Mouse (Mus musculus) hindbrain, embryonic 15.5 days (tissue): ENCODE data around the gene Btbd3. TPM values are rescaled to one million over a fixed set of nuclear protein-coding genes. Genes with fewer than 3 reads are reported as not detected.

ENCODE experiments used
- ATAC-seq: fragments of 200-750 bp; cut with Nextera tagmentation; 2 replicates; pipeline ENCODE4 v1.8.0; 2017; ENCODE audit warnings: low read depth, moderate number of reproducible peaks, moderate TSS enrichment; ENCODE audit not compliant: low FRiP score
- H3K27ac ChIP-seq: fragments of 300-500 bp; sonication (generic); replicated peaks from 2 replicates; pipeline ENCODE4 v1.5.1; 2015; ENCODE audit warnings: mild to moderate bottlenecking, inconsistent platforms
- H3K27me3 ChIP-seq: fragments of 300-500 bp; sonication (generic); 2 replicates; pipeline ENCODE4 v1.6.1; 2015; ENCODE audit warnings: control low read depth, inconsistent platforms
- H3K36me3 ChIP-seq: fragments of 300-500 bp; sonication (generic); 2 replicates; pipeline ENCODE4 v1.6.1; 2015; ENCODE audit warnings: control low read depth, inconsistent platforms
- H3K4me1 ChIP-seq: fragments of 300-500 bp; sonication (generic); replicated peaks from 2 replicates; pipeline ENCODE4 v1.6.1; 2015; ENCODE audit warnings: control low read depth, inconsistent platforms
- H3K4me2 ChIP-seq: fragments of 300-500 bp; sonication (generic); 2 replicates; pipeline ENCODE4 v1.6.1; 2015; ENCODE audit warnings: moderate library complexity, mild to moderate bottlenecking, inconsistent platforms
- H3K4me3 ChIP-seq: fragments of 300-500 bp; sonication (generic); 2 replicates; pipeline ENCODE4 v1.5.1; 2015; ENCODE audit warnings: mild to moderate bottlenecking, inconsistent platforms
- H3K9ac ChIP-seq: fragments of 300-500 bp; sonication (generic); 2 replicates; pipeline ENCODE4 v1.6.1; 2015; ENCODE audit warnings: inconsistent platforms
- H3K9me3 ChIP-seq: fragments of 300-500 bp; sonication (generic); 2 replicates; pipeline ENCODE4 v1.6.1; 2016; ENCODE audit warnings: control low read depth, inconsistent platforms
- WGBS: fragments of 180-500 bp; shearing (Covaris S2); methylation state at CpG from one replicate; pipeline ENCODE4 v1.1.7; 2015; 5-methylcytosine and 5-hydroxymethylcytosine counted together
- polyA plus RNA-seq: library from polyadenylated mRNA; unstranded; fragments of >200 nt; fragmentation: Nextera tagmentation; extraction: Ambion mirVana; gene quantifications from 2 replicates; pipeline ENCODE4 v1.2.1, GENCODE M21; 2015

The Btbd3 gene
- 25.9 and 36.7 TPM in 2 replicates for polyA plus RNA-seq

DNA sequence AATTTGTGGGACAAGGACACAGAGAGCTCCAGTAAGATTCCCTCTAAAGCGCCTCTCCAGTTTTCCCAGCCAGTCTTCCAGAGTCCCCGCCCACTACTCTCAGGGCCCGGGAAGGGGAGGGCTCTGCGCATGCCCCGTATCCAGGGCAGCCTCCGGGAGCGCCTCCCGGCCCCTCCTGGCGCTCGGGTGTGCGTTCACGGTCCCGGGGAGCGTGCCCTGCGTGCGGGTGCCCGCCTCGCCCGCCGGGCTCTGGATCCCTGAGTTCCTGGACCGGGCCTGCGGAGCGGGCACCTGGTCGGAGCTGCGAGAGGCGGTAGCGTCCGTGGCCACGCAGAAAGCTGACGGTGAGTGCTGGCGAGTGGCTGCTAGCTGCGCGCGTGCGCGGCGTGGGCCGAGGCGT lies at the start of gene Btbd3:
Gene Btbd3, plus strand, starts transcription at position 155 of the 400 bp plus-strand sequence.
- WGBS = under 1% methylated on average over 38 of the region's 39 CpGs

DNA sequence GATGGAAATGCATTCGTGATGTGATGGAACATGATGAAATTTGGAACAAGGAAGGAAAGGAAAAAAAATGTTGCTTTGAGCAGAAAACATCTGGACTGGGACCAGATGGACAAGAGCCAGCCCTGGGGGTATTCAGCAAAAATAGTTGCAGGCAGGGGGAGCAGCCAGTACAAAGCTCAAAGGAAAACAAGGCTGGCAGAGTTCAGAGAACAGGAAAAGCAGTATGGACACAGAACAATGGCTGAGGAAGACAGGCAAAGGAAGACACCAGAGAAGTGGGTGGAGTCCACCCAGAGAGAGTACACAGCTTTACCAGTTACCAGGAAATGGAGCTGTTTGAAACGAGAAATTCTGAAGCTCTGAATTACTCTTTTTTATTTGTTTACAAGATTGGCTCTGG lies 40.8 kb upstream of the Btbd3 start:
- Histone ChIP-seq H3K27ac (no peak overlapping the region), H3K36me3 (no peaks in the 10 kb centered on the region), H3K27me3 (no peaks in the 10 kb centered on the region), H3K4me1 (0 out of 2 replicates have a peak, but pooled peaks cover 6% of the 10 kb centered on the region), H3K9ac (no peak overlapping the region), H3K4me3 (no peak overlapping the region), H3K9me3 (no peaks in the 10 kb centered on the region), H3K4me2 (no peak overlapping the region)
- WGBS = 49% methylated on average over 2 of the region's 2 CpGs
- ATAC-seq = peak; percentile 42; the same call in 1 of the 2 replicates

More for the DNA sequence above, at the start of gene Btbd3:
- H3K4me2 ChIP-seq = peak within 1 kb of the TSS; percentile 68
- H3K9ac ChIP-seq = peak within 1 kb of the TSS; percentile 86
- ATAC-seq = peak; percentile 99
- no peaks in the 10 kb centered on the region for H3K36me3 ChIP-seq
- H3K4me3 ChIP-seq = peak within 1 kb of the TSS; percentile 84
- H3K27me3 ChIP-seq = no peaks in the 10 kb centered on the region
- peaks cover 33% of the 10 kb centered on the region for H3K4me1 ChIP-seq
- peak within 1 kb of the TSS; percentile 93 for H3K27ac ChIP-seq
- no peaks in the 10 kb centered on the region for H3K9me3 ChIP-seq

DNA sequence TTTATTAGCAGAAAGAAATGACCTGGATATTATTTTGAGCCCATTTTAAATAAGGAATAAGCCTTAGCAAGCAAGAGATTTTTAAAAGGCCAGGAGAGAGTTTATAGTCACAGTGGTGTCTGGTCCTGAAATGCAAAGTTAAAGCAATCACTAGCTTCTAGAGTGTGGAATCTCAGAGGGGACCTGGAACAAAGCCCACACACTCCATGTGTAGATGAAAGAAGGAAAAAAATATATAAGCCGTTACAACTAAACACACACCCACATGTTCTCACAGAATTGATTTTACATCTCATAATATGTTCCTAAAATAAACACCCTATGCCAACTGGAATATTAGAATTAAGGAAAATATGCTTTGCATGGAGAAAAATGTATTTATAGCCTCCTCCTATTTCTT lies 36.1 kb upstream of the Btbd3 start:
- ATAC-seq = no peak
- no peaks in the 10 kb centered on the region for H3K36me3 ChIP-seq
- no peak overlapping the region for H3K4me3 ChIP-seq
- H3K4me2 ChIP-seq = no peak overlapping the region
- no peaks in the 10 kb centered on the region for H3K27me3 ChIP-seq
- no peak overlapping the region for H3K9ac ChIP-seq
- 0 out of 2 replicates have a peak, but pooled peaks cover 6% of the 10 kb centered on the region for H3K4me1 ChIP-seq
- WGBS = 53% methylated on average over 1 of the region's 1 CpGs
- H3K9me3 ChIP-seq = no peaks in the 10 kb centered on the region
- H3K27ac ChIP-seq = no peak overlapping the region

DNA sequence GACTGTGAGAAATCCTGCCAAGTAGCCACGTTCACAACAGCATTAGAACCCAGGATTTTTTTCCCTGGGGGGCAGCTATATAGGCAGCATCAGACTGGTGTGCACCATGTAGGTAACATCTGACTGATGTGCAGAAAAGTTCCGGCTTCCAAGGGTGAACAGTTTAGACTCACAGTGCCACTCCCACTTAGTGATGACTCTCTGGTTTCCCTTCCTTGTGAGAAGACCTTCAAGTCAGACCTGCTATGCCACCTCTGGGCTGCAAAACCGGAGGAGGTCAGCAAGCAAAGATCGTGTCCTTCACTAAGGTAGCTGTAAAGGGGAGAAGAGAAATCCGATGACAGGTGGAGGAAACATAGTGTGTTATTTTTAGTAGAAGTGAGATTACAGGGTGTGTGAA lies 24.1 kb upstream of the Btbd3 start:
- Histone ChIP-seq H3K4me1 (no peaks in the 10 kb centered on the region), H3K4me2 (no peak overlapping the region), H3K9ac (no peak overlapping the region), H3K4me3 (no peak overlapping the region), H3K36me3 (no peaks in the 10 kb centered on the region), H3K27me3 (no peaks in the 10 kb centered on the region), H3K27ac (no peak overlapping the region), H3K9me3 (no peaks in the 10 kb centered on the region)
- WGBS = 82% methylated on average over 5 of the region's 5 CpGs
- no peak for ATAC-seq

DNA sequence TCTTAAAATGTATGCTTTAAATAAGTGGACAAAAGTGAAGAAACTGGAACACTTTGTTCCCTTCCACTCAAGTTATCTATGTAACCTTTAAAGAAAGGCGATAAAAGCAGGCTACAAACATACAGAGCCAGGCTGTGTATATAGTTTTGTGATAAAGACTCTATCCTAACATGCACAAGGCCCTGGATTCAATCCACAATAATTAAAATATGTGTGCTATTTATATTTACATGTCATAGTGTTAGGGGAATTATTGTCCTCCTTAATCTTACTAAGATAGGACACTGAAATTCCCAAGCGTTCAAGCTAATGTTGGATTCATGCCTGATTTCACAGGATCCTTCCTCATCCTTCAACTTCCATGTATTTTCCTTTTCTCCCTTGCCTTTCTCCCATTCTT lies 20.2 kb upstream of the Btbd3 start:
- 93% methylated on average over 2 of the region's 2 CpGs for WGBS
- H3K4me1 ChIP-seq = no peaks in the 10 kb centered on the region
- no peak for ATAC-seq
- no peak overlapping the region for H3K4me3 ChIP-seq
- no peak overlapping the region for H3K27ac ChIP-seq
- no peaks in the 10 kb centered on the region for H3K36me3 ChIP-seq
- H3K9ac ChIP-seq = no peak overlapping the region
- no peaks in the 10 kb centered on the region for H3K27me3 ChIP-seq
- no peak overlapping the region for H3K4me2 ChIP-seq
- no peaks in the 10 kb centered on the region for H3K9me3 ChIP-seq

DNA sequence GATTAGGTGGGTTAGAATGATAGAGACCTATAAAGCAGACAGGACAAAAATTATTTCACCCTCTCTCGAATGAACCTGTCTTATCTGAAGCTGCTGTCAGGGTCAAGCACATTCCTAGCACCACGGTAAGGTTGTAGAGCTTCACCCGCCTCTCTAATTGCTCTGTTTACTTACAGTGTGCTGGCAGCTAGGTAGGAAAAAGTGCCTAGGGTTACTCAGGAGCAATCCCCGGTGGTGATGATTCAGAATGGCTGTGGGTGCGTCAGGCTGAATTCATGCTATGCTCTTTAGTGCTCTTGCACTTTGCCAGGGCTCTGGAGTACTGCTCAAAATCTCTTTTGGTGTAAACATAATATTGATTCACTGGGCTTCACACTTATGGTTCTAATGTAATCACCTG lies 13.9 kb upstream of the Btbd3 start:
- Histone ChIP-seq H3K27me3 (no peaks in the 10 kb centered on the region), H3K36me3 (no peaks in the 10 kb centered on the region), H3K9ac (no peak overlapping the region), H3K27ac (no peak overlapping the region), H3K4me3 (no peak overlapping the region), H3K4me2 (no peak overlapping the region), H3K4me1 (0 out of 2 replicates have a peak, but pooled peaks cover 6% of the 10 kb centered on the region), H3K9me3 (no peaks in the 10 kb centered on the region)
- no peak for ATAC-seq
- 80% methylated on average over 5 of the region's 5 CpGs for WGBS

DNA sequence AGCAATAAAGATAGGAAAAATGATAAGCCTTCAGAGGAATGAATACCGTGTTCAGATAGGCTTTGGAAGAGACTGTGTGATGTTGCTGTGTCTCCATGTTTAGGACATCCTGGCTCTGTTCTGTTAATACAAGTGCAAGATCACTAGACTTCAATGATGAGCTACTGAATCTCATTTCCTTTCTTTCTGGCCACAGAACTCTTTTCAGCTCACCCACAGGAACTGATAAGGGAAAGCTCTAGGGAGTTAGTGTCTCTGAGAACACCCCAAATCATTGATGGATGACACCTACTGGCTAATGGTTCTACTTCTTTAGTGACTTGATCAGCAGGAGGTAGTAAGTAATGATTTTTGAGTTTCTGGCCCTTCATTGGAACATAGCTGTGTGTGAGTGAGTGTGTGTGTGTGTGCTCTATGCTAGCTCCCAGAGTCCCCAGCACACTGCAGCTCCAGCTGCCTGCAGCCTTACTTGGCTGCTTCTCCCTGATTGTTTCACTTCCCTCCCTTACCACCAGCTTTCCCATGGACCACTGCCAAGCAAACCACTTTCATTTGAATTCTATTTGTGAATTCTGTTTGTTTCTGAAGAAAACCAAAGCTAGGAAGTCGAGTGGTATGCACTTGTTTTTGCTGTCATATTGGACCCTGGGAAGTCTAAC lies 10.6 kb upstream of the Btbd3 start:
- H3K27ac ChIP-seq = 0 out of 2 replicates have a peak overlapping the region, but pooled peaks have one; percentile 6
- no peak overlapping the region for H3K4me2 ChIP-seq
- no peaks in the 10 kb centered on the region for H3K36me3 ChIP-seq
- H3K9me3 ChIP-seq = no peaks in the 10 kb centered on the region
- H3K4me3 ChIP-seq = no peak overlapping the region
- 0 out of 2 replicates have a peak, but pooled peaks cover 6% of the 10 kb centered on the region for H3K4me1 ChIP-seq
- WGBS = 60% methylated on average over 2 of the region's 2 CpGs
- H3K9ac ChIP-seq = no peak overlapping the region
- no peaks in the 10 kb centered on the region for H3K27me3 ChIP-seq
- peak; percentile 79 for ATAC-seq

DNA sequence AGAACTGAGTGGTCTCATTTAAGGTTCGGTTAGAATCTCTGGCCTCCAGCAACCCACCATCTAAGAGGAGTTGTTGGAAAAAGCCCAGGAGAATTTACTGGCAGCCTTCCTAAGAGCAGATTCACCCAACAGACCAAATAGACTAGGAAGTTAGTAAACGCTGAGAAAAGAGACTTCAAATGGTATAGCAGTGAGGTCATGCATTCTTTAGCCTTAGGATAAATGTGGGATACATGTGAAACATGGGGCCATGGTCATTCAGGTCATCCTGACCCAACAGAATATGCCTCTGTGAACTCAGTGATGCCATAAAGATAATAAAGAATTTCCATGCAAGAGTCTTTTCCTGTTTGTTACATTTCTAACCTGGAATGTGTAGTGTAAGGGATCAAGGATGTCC lies 8.4 kb upstream of the Btbd3 start:
- no peak overlapping the region for H3K4me3 ChIP-seq
- H3K4me1 ChIP-seq = 0 out of 2 replicates have a peak, but pooled peaks cover 6% of the 10 kb centered on the region
- ATAC-seq = no peak
- no peaks in the 10 kb centered on the region for H3K27me3 ChIP-seq
- no peak overlapping the region for H3K4me2 ChIP-seq
- WGBS = 73% methylated on average over 2 of the region's 2 CpGs
- H3K9me3 ChIP-seq = no peaks in the 10 kb centered on the region
- H3K36me3 ChIP-seq = no peaks in the 10 kb centered on the region
- H3K27ac ChIP-seq = no peak overlapping the region
- H3K9ac ChIP-seq = no peak overlapping the region

DNA sequence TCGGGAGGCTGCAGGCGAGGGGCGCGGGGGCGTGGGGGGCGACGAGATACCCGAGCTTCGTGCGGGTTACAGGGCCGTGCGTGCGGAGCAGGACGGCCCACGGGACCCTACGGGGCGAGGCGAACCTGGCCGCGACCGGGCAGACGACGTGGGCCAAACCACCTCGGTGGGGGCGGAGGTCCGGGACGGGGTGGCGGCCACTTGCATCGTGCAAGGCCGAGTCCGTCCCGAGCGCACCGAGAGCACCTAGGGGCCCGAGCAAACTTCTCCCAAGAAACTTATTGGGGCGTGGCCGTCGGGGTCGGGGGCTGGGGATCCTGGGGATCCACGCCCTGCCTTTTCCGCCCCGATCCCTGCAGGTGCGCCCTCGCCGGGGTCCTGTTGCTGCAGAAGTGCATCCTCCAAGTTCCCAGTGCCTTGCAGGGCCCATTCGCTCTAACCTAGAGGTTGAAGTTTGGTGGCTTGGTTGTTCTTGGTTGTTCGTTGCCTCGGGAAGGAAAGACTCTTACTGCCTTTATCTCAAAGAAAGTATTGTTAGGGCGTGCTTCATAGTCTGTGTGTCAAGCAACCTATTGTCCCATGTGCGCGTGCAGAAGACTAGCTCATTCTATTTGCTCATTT lies 596 bp downstream of the Btbd3 start:
- peak overlapping the region; percentile 68 for H3K4me2 ChIP-seq
- 0% methylated on average over 50 of the region's 51 CpGs for WGBS
- H3K4me3 ChIP-seq = peak overlapping the region; percentile 84
- H3K9ac ChIP-seq = peak overlapping the region; percentile 86
- peaks cover 35% of the 10 kb centered on the region for H3K4me1 ChIP-seq
- H3K27me3 ChIP-seq = no peaks in the 10 kb centered on the region
- peak overlapping the region; percentile 93 for H3K27ac ChIP-seq
- no peaks in the 10 kb centered on the region for H3K36me3 ChIP-seq
- H3K9me3 ChIP-seq = no peaks in the 10 kb centered on the region
- ATAC-seq = peak; percentile 0; the same call in 1 of the 2 replicates

DNA sequence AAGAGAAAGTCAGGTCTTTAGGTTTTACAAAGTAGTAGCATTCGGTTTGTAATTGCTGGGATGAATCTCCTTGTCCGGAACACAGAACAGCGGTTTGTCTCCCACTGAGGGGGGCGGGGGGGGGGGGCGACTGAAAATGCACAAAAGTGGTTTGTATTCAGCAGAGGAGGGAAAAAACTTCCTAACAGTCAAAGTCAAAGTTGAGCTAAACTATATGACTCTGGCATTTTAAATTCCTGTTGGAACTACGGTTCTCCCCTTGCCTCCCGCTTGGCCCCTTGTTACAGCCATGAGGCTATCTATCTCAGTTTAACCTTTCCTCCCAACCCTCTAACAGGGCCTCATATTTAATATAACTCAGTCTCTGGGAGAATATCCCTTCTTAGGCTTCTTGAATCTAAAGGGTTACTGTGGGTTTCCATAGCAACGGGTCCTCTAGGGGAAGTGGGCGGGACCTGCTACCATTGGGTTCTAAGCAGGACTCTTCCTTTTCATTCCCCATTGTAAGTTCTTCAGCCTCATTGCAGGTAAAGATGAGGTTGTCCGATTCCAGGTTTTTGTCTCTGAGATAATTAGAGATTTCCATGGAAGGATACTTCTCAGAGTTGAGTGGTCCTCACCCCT lies 1.4 kb downstream of the Btbd3 start:
- Histone ChIP-seq H3K4me2 (peak overlapping the region; percentile 68), H3K9me3 (no peaks in the 10 kb centered on the region), H3K4me3 (peak overlapping the region; percentile 84), H3K4me1 (peaks cover 35% of the 10 kb centered on the region), H3K36me3 (no peaks in the 10 kb centered on the region), H3K27me3 (no peaks in the 10 kb centered on the region), H3K27ac (peak overlapping the region; percentile 93), H3K9ac (peak overlapping the region; percentile 86)
- WGBS = 0% methylated on average over 10 of the region's 10 CpGs
- peak; percentile 21; the same call in 1 of the 2 replicates for ATAC-seq

DNA sequence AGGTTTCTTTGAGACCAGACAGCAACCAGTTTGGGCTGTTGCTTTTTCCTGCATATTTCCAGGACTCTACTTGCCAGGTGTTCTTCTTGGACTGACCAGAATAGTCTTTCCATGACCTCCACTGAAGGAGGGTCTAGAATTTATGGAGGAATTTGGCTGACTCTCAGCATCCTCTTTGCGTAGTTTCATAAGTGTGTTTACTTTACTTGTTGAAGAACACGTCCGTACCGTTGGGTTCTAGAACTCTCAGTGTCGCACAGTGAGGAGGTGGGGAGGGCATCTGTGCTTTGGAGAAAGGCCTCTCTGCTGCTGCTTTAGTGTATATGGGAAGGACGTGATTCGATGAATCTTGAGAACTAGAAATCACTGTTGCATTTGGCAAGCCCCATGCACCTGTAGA lies 4.8 kb downstream of the Btbd3 start:
- Histone ChIP-seq H3K4me2 (no peak overlapping the region), H3K27ac (no peak overlapping the region), H3K27me3 (no peaks in the 10 kb centered on the region), H3K9ac (no peak overlapping the region), H3K36me3 (no peaks in the 10 kb centered on the region), H3K4me3 (no peak overlapping the region), H3K4me1 (peaks cover 38% of the 10 kb centered on the region), H3K9me3 (no peaks in the 10 kb centered on the region)
- no peak for ATAC-seq
- 86% methylated on average over 7 of the region's 7 CpGs for WGBS

DNA sequence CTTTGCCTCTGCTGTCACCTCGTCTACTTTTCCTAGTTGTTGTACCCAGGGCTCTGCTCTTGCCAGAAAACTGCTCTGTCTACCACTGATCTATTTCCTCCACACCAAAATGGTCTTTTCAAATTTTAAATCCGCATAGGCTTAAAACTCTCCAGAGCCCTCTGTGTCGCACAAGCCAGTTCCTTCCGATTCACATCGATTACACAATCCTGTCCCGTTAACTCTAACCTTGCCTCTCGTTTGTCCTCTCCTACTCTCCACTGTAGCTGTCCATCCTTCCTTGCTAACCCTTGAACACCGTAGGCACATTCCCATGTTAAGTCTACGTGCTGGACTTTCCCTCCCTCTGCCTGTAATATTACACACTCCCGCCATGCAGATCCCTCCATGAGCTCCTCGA lies 6.5 kb downstream of the Btbd3 start:
- 87% methylated on average over 11 of the region's 11 CpGs for WGBS
- Histone ChIP-seq H3K9me3 (no peaks in the 10 kb centered on the region), H3K9ac (no peak overlapping the region), H3K4me1 (peaks cover 48% of the 10 kb centered on the region), H3K4me2 (no peak overlapping the region), H3K27me3 (no peaks in the 10 kb centered on the region), H3K4me3 (no peak overlapping the region), H3K27ac (no peak overlapping the region), H3K36me3 (no peaks in the 10 kb centered on the region)
- ATAC-seq = no peak
